Mouse (Mus musculus) thymus, adult 2 months (tissue): ENCODE measurements around the gene Dad1.

Source experiments
- CTCF ChIP-seq: fragments of 200-500 bp; IDR thresholded peaks from 2 replicates; pipeline ENCODE4 v1.5.1; 2012; ENCODE audit warnings: mild to moderate bottlenecking, control low read depth, low read length, moderate library complexity, borderline replicate concordance; ENCODE audit not compliant: control insufficient read depth, poor library complexity, insufficient read depth; ENCODE audit errors: extremely low read depth
- POLR2A ChIP-seq: fragments of 200-500 bp; IDR thresholded peaks from 2 replicates; pipeline ENCODE4 v1.6.1; 2012; ENCODE audit warnings: mild to moderate bottlenecking, low read length, control low read depth, moderate library complexity; ENCODE audit not compliant: control insufficient read depth, poor library complexity, insufficient read depth; ENCODE audit errors: extremely low read depth

DNA sequence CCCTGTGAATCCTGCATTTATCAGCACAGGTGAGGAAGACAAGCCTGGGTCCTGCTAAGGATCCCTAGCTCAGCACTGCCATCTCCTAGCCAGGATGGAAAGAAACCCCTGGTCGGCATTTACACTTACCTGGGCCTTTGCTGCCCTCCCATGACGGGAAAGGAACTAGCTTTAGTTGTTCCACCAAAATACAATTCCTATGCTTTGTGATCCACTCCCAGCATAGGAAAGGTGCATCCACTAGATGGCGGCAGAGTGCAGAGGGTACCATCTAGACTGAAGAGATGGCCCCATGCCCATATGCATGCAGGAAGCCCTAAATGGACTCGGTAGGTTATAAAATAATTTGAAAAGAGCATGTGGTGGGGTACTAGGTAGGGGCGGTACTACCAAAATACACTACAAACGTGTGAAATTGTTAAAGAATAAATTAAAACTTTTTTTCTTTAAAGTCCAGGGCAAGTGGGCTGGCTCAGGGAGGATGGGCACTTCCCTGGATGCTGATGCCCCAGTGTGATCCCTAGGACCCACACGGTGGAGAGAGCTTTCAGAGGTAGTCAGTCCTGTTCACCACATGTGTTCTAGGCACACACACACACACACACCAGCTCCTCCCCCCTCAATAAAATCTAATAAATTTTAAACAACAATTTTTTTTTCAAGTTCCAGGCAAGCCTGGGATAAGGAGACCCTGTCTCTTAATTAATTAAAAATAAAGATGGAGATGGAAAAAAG is 14.7 kb downstream of the Dad1 start:
- TF ChIP-seq CTCF (no peak), POLR2A (no peak)
